Mouse (Mus musculus): ENCODE results near the gene Arhgef1.

Arhgef1 gene

DNA sequence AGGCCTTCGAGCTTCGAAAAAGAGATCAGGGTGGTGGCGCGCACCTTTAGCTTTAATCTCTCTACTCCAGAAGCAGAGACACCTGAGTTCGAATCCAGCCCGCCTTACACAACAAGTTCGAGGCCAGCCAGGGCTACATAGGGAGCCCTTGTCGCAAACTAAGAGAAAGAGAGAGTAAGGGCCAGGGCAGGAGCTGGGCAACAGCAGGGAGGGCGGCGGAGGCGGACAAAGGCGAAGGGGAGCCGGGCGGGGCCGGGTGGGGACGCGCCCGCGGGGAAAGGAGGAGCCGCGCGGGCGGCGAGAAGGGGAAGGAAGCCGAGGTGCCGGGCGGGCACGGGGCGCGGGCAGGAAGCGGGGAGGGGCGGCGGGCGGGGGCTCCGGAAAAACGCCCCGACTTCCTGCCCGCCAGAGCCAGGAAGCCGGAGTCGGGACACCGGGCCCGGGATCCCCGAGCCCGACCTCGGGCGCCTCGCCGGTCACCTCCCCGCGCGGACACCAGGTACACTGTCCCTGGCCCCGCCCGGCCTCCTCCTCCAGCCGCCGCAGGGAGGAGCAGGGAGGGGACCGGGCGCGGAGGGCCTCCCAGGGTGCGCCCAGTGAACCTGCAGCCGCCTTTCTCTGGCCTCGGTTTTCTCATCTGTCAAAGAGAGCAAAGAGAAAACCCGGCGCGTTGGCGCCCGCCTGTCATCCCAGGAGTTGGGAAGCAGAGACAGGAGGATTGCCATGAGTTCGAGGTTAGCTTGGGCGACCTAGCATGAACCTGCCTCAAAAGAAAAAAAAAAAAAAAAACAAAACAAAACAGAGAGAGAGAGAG lies at the start of gene Arhgef1:
Gene Arhgef1 (plus strand): TSS at position 283 of the 814 bp plus-strand sequence.
- no peak for DNase-seq (ENCODE audit: low read depth, low spot score)

DNA sequence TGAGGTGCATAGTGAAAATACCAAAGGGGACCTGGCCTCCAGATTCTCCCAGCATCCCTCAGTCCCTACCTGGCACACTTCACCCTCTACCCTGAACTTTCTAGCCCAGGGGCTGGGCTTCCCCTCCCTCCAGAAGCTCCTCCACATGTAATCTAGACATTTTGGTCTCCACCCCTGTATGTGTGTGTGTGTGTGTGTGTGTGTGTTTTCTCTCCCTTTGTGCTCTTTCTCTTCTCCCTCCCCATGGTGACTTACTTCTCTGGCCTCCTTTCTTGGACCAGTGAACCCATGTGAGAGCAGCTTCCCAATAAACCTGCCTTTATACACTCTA lies 49.5 kb upstream of the Arhgef1 start:
- no peak for DNase-seq (ENCODE audit: low read depth, low spot score)

DNA sequence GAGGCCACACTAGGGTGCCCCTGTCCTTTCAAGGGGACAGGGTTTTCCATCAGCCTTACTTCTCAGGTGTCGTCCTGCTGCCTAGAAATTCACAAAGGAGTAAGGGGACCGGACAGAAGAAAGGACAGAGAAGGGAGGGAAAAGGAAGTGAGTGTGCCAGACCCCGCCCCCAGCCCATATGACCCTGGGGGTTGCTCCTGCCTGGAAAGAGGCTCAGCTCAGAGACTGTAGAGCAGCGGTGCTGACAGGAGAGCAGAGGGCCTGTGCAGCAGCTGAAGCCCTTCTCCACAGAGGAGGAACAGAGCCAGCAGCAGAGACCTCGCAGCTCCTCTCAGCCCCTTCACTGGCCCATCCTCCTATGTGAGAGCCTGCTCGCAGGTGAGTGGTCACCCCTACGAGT lies 49.0 kb upstream of the Arhgef1 start:
- DNase-seq (ENCODE audit: low read depth, low spot score) = peak; percentile 52

DNA sequence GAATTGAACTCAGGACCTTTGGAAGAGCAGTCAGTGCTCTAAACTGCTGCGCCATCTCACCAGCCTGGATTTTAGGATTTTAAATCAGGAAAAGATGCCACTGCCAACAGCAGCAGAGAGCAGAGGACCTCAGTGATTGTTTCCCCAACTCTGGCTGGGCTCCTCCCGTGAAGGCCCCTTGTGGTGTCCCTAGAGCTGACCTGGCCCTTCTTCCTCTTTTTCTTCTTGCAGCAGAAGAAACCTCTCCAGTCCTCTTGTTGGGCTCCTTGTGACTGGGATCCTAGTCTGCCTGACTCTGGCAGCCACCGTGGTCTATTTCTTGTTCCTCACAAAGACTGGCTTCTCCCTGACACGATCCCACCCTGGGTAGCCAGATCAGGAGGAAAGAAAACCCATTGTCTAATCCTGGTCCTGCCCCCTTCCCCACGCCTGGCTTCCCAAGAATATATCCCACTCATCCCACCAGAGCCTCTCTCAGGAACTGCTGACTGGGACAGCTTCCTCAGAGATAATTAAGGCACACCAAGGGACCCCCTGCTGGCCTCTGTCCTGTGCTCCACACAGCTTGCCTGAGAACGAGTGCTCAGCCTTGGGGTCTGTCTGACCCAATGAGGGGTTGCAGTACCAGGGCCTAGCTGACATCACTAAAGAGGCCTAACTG lies 46.1 kb upstream of the Arhgef1 start:
- peak; percentile 39 for DNase-seq (ENCODE audit: low read depth, low spot score)

DNA sequence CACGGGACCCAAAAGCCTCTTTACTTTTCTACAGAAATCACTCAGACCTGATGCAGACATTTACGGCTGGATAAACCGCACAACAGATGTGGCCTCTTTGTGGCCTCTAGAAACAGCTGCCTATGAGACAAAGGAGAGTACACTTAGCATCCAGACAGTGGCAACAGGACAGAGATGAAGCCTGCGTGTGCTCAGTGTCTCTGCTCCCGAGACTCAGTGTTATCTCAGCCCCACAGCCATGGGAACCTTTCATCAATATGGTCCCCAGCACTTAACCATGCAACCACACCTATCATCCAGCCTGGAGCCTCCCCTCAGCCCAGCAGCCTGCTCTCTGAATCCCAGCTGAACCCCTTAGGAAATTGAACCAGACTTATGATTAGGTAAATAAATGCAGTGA lies 43.5 kb upstream of the Arhgef1 start:
- DNase-seq (ENCODE audit: low read depth, low spot score) = no peak

DNA sequence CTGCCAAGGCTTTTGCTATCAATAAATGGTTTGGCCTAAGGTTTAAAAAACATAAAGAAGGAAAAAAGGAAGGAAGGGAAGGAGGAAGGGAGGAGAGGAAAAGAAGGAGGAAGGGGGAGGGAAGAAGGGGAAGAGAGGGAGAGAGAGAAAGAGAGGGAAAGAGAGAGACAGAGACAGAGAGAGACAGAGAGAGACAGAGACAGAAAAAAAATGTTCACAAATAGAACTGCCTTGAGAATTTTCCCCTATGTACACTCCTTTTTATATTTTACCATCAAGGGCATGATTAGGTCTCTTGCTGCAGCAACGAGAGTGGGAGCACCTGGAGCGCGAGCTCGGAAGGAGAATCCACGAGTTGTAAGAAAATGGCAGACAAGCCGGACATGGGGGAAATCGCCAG lies 40.8 kb upstream of the Arhgef1 start, which contains the start of gene Gm9844:
Gene Gm9844 (plus strand): TSS at position 301 of the 400 bp plus-strand sequence.
- DNase-seq (ENCODE audit: low read depth, low spot score) = no peak

DNA sequence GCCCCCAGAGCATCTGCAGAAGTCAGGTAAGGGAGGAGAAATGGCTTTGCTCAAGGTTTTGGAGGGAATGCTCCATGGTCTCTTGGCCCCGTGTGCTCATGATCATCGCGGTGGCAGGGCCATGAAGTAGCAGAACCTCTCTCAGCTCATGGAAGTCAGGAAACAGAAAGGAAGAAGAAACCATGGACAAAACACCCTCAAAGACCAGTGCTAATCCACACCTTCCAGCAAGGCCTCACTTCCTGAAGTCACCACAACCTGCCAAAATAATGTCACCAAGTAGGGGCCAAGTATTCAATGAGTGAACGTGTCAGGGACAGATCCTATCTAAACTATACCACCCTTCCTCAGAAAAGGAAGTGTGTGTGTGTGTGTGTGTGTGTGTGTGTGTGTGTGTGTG lies 39.9 kb upstream of the Arhgef1 start:
- DNase-seq (ENCODE audit: low read depth, low spot score) = no peak

DNA sequence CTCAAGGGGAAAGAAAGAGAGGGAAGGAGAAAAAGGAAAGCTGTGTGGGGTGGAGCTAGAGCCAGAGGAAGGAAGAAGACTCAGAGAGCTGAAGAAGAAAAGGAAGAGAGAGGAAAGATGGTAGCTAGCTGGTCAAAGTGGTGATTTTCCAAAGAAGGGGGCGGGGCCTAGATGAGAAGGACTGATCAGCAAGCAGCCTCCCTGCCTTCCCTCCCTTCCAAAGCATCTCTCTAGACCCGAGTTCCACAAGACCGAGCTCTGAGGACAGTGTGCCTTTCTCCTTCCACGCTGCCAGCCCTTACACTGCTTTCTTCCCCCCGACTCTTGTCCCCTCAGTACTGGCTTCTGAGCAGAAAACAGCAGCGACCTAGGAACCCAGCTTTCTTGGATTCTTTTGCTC lies 38.6 kb upstream of the Arhgef1 start:
- no peak for DNase-seq (ENCODE audit: low read depth, low spot score)

DNA sequence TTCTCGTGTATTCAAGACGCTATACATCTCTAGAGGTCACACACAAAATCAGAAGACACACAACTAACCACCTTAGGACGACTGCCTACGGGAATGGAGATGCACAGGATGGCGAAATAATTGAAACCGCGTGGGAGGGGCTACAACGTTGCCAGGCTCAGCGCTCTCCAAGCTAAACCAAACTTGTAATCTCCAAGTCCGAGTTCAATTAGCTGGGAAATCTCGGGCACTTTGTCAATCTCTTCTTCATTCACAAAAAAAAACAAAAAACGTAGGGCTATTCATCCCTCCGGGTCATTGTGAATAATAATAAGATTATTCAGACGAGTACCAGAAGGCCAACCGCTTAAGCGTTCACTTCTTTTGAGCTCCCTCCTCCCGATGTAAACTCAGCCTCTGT lies 33.6 kb upstream of the Arhgef1 start:
- no peak for DNase-seq (ENCODE audit: low read depth, low spot score)

DNA sequence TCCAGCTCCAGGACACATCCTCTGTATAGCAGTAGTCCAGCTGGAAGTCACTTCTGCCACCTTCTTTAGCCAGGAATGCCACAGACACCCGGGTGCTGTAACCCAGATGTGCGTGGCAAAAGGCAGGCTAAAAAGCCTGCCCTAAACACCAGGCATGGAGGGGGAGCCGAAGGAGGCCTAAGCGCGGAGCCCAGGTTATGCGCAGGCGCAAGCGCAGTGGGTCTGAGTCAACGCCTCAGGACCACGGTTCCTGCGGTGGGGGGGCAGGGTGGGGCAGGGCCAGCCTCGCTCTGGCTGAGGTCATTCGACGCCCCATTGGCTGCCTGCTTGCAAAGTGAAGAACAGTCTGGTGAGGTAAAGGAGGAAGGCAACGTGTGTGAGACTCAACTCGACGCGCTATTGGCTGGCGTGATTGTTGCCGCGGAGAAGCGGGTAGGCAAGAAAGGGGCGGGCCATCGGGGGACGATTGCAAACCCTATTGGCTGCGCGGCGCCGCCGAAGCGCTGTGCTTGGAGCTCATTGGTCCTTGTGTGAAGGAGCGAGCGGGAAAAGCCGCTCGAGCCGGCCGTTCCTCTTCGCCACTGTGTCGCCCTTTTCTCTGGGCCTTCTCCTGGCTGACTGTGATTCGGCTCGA lies 33.1 kb upstream of the Arhgef1 start, which contains the start of the genes Lypd4 and Dmrtc2:
Gene Lypd4 (minus strand): TSS at position 410 of the 634 bp plus-strand sequence.
Gene Dmrtc2 (plus strand): TSS at position 526 of the 634 bp plus-strand sequence.
- DNase-seq (ENCODE audit: low read depth, low spot score) = peak; percentile 87

DNA sequence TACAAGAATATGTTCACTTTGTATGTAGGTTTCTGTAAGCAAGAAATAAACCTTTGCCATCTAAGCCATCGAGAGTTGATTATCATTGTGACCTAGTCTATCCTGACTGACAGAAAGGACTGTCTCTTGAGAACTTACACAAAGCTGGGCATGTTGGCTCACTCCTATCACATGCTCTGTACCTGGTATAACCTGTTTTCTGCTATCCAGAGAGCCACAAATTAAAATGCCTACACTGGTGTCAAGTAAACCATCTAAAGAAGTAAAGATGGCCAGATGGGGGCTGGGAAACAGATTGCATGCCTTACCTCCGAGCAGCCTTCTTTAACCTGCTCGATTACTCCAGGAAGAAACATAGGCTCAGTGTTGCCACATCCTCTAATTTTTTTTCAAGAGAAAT lies 25.1 kb upstream of the Arhgef1 start:
- no peak for DNase-seq (ENCODE audit: low read depth, low spot score)

DNA sequence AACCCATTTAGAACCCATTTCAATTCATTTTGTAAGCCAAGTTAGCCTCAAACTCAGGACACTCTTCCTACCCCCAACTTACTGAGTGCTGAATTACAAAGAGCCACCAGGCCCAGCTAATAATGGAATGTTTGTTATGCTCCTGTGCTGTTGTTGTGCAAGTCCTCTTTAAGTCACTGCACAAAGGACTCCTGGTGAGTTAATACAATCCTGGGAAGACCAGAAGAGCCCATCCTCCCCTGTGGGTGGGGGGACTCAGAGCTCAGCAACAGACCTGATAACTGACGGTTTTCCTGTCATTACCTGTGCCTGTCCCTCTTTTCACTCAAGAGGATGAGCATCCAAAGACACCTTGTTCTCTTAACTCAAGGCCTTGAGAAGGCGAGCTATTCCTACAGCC lies 23.1 kb upstream of the Arhgef1 start:
- DNase-seq (ENCODE audit: low read depth, low spot score) = peak; percentile 98

DNA sequence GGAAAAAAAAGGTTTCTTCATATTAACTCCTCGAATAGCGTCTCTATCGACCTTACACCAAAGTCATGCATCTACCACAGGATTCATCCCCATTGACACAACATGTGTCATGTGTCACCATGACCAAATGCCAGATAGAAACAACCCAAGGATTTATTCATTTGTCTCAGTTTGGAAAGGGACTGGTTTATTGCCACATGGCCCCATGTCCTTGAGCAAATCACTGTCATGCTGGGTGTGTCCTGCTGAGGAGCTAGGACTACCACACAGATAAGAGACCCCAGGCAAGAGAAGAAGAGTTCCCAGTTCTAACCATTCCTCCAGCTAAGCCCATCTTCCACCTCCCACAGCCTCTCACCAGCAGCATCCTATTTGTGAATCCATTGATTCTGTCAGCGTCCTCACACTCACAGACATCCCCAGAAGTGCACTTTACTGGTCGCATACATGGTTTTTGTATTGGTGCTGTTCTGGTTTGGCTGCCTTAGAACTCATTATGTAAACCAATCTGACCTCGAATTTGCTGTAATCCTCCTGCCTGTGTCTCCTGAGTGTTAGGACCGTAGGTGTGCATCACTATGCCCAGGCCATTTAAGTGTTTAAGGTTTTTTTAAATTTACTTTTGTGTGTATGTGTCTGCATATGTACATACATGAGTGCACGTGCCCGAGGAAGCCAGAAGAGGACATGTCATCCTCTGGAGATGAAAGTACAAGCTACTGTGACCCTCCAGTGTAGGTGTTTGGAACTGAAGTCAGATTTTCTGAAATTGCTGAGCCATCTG lies 20.1 kb upstream of the Arhgef1 start:
- no peak for DNase-seq (ENCODE audit: low read depth, low spot score)

DNA sequence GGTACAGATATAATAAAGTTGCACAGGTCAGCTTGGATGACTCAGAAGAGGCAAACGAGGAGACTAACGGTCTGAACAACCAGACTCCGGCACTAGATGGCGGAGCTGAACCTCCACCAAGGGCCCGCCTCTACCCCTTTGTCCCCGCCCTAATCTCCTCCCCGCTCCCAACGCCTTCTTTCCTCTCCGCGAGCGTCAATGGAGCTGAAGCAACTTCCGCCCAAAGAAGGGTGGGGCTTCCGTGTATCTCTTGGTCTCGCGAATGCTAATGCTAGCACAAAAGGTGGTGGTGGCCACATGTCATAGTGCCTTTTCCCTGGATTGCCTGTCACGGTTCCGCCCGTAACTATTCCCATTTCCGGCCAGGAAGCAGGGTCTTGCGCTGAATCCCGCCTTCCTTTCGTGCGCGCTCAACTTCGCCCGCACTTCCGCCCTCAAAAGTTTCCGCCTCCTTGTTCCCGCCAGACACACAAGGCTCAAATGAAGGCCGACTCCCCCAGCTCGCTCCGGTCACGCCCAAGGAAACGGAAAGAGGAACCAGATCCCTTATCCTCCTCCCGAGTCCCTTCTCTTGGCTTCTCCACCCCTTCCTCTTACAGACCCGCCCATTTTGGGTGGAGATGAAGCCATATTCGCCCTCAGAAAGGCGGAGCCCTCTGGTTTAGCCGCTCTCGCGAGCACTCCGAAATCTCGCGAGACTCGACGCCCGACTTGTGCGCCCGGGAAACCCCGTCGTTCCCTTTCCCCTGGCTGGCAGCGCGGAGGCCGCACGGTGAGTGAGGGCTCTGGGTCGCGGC lies 18.6 kb upstream of the Arhgef1 start, which contains the start of gene Rps19:
Gene Rps19 (plus strand): TSS at position 476 of the 797 bp plus-strand sequence.
- peak; percentile 99 for DNase-seq (ENCODE audit: low read depth, low spot score)

DNA sequence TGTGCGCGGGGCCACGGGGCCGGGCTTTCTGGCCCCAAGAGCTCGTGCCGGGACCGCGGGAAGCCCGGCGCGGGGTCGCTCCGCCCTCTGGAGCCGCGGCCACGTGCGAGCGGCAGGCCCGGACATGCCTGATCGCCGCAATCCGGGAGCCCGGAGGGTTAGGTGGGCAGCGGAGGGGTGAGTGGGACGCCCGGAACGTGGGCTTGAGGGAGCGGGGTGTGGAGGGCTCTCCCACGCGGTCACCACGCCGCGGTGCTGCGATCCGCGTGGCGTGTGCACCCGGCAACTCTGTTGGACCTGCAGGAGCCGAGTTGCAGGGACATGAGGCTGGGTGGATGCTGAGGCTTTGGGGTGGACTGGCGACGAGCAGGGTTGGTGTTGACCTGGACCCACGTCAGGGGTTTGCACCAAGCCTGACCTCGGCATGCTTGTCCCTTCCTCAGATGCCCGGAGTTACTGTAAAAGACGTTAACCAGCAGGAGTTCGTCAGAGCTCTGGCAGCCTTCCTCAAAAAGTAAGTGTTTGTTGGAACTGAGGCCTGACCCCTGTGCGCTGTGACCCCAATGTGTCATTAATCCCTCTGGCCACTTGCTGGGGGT lies 17.9 kb upstream of the Arhgef1 start:
- DNase-seq (ENCODE audit: low read depth, low spot score) = no peak

DNA sequence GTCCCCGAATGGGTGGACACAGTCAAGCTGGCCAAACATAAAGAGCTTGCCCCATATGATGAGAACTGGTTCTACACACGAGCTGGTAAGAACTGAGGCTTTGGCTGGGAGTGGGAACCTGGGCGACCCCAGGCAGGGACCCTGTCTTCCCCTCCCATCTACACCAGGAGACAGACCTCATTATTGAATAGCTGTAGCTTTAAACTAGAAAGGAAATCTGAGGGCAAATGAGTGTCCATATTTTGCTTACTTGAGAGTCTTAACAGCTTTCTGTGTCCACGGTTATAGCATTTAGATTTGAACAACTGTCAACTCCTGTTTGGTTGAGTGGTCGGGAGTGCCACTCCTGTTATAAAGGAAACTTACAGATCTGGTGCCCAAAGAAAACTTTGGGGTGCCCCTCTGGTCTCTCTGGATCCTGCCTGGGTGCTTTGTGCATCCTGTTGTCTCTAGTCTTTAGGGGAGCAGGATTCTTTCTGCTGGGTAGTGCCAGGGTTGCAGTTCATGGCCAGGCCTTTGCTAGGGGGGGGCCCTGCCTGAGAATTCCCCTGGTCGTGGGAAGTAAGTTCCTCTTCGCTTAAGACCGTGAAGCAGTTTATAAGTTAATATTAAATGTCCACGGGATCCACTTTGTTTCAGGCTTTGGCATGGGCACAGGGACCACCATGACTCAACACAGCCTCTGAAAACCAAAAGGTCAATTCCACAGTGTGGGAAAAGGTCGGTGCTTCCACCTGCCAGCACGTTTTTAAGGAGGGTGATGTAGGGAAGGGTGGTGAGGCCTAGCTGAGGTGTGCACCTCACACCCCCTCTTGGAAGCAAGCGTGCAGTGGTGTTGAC lies 17.0 kb upstream of the Arhgef1 start:
- no peak for DNase-seq (ENCODE audit: low read depth, low spot score)

DNA sequence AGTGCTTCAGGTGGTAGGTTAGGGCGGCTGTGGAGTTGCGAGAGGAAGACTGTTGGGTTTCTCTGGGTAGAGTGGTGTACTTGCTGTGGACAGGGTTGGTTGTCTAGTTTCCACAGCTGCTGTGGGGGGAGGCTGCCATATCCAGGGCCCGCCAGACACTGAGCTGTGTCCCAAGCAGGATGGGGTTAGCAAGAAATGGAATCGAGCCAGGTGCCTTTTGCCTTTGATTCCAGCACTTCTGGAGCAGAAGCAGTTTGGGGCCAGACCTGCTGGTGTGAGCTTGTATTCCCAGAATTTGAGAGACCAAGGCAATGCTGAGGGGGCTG lies 16.4 kb upstream of the Arhgef1 start:
- no peak for DNase-seq (ENCODE audit: low read depth, low spot score)

DNA sequence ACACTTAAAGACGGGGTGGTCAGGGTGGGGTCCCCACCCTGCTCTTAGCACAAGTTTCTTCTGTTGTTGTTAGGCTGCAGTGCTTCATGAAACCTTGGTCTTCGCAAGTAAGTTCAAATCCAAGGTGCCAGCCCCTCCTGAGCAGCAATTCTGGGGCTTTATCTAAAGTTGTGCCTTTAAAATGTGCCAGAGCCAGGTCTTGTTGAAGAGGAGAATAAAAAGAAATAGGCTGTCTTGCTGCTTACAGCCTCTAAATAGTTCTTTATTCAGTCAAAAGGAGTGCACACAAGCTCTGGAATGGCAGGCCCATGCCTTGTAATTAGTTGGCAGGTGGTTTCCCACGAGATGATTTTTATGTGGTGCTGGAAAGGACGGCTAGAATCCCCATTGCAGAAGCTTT lies 15.6 kb upstream of the Arhgef1 start:
- no peak for DNase-seq (ENCODE audit: low read depth, low spot score)

DNA sequence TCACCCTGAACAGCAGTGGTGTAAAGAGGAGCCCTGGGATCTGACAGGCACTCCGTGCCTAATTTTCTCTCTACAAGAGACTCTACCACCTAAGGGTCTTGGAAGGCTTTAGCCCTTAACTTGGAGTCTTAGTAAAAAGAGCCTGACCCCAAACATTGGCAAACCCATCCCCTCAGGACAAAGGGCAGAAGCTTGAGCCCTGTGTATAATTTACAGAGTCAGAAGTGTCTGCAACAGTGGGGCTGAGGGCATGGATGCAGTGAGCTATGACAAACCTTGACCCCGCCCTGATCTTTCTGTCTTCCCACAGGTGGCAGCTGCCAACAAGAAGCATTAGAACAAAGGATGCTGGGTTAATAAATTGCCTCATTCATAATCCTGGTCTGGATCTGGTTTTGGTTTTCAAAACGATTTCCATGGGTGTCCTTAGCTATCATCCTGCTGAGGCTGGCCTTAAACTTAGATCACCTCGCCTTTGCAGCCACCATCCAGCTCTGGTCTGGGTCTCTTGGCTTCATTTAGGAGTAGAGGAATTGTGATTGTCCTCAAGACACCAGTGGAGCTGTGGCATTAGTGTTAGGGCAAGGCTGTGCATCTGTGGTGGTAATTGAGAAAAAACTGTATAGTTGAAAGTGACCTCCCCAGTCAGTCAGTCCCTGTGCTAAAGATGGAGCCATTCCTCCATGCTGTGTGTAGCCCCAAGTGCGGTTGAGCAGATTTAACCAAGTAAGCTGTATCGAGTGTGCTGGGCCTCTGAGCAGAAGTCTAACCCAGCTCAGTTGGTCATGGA lies 13.1 kb upstream of the Arhgef1 start:
- no peak for DNase-seq (ENCODE audit: low read depth, low spot score)

Data from ES-CJ7 (cell line).